Comparison of ENCODE assay signal across 18 mouse cellular contexts in genomic region chr11:98374266-98374665, GRCm38 (mm10). TPM values are rescaled to one million over a fixed set of nuclear protein-coding genes. Genes with fewer than 3 reads are reported as not detected.
DNase-seq lines count a peak whose midpoint lies in the region; ATAC-seq and TF ChIP-seq lines count a peak whose summit lies in the region.
"Had no signal": no experiment of that assay in that cellular context is flagged by ENCODE, and none has a peak within 500 bp of the region (broad histone marks: within the 10 kb centered on the region; RNA-seq: fewer than 3 reads in every experiment).

No protein-coding gene starts in this region.

- H3K36me3 ChIP-seq in forebrain, embryonic 14.5 days (ENCODE audit: control insufficient read depth, insufficient read depth, low read length) = peaks cover 50% of the 10 kb centered on the region
- peaks cover 7% of the 10 kb centered on the region for H3K36me3 ChIP-seq in forebrain, embryonic 11.5 days (ENCODE audit: control insufficient read depth, insufficient read depth, low read length)
- peaks cover 45% of the 10 kb centered on the region for H3K36me3 ChIP-seq in heart, embryonic 12.5 days

- no peaks in the 10 kb centered on the region for H3K9me3 ChIP-seq in forebrain, embryonic 14.5 days (replicated peaks; ENCODE audit: control insufficient read depth, low read length)
- H3K9me3 ChIP-seq in forebrain, embryonic 11.5 days (ENCODE audit: control insufficient read depth, low read length) = no peaks in the 10 kb centered on the region
- H3K9me3 ChIP-seq in heart, embryonic 12.5 days (replicated peaks) = no peaks in the 10 kb centered on the region
- H3K9me3 ChIP-seq: kidney, embryonic 15.5 days; liver, embryonic 12.5 days; stomach, embryonic 15.5 days had no signal

- H3K27ac ChIP-seq in forebrain, embryonic 14.5 days (ENCODE audit: low read depth, low read length) = no peak overlapping the region
- H3K27ac ChIP-seq in forebrain, embryonic 11.5 days (ENCODE audit: low read depth, low read length) = no peak overlapping the region
- H3K27ac ChIP-seq in layer of hippocampus, adult 2 months = peak overlapping the region; percentile 15; the same call in 1 of the 2 replicates
- H3K27ac ChIP-seq in heart, embryonic 12.5 days (ENCODE audit: poor library complexity, severe bottlenecking) = peak overlapping the region; percentile 81
- H3K27ac ChIP-seq: hindbrain, embryonic 14.5 days; kidney, embryonic 15.5 days; liver, embryonic 12.5 days; stomach, embryonic 15.5 days had no signal

- 75% methylated on average over 8 of the region's 8 CpGs for WGBS in forebrain, embryonic 14.5 days
- WGBS in forebrain, embryonic 11.5 days = 89% methylated on average over 8 of the region's 8 CpGs
- 39% methylated on average over 8 of the region's 8 CpGs for WGBS in heart, embryonic 12.5 days

- ATAC-seq in forebrain, embryonic 14.5 days = no peak
- ATAC-seq in forebrain, embryonic 11.5 days (replicated peaks; ENCODE audit: low FRiP score) = no peak
- peak; percentile 62; the same call in 1 of the 2 replicates for ATAC-seq in heart, embryonic 12.5 days (ENCODE audit: insufficient number of reproducible peaks, low FRiP score)
- ATAC-seq: intestine, embryonic 16.5 days; liver, embryonic 12.5 days had no signal

- no peaks in the 10 kb centered on the region for H3K27me3 ChIP-seq in forebrain, embryonic 14.5 days (replicated peaks; ENCODE audit: control insufficient read depth, insufficient read depth, low read length)
- no peaks in the 10 kb centered on the region for H3K27me3 ChIP-seq in forebrain, embryonic 11.5 days (ENCODE audit: control insufficient read depth, insufficient read depth, low read length)
- no peaks in the 10 kb centered on the region for H3K27me3 ChIP-seq in heart, embryonic 12.5 days (replicated peaks)
- H3K27me3 ChIP-seq: kidney, embryonic 15.5 days; liver, embryonic 12.5 days; stomach, embryonic 15.5 days had no signal

- H3K4me3 ChIP-seq in forebrain, embryonic 14.5 days (ENCODE audit: low read depth, low read length) = no peak overlapping the region
- no peak overlapping the region for H3K4me3 ChIP-seq in forebrain, embryonic 11.5 days (ENCODE audit: low read depth, low read length)
- H3K4me3 ChIP-seq in layer of hippocampus, adult 2 months = no peak overlapping the region
- H3K4me3 ChIP-seq in heart, embryonic 12.5 days = no peak overlapping the region
- H3K4me3 ChIP-seq: kidney, embryonic 15.5 days; liver, embryonic 12.5 days; stomach, embryonic 15.5 days had no signal

- peaks cover 18% of the 10 kb centered on the region for H3K4me1 ChIP-seq in forebrain, embryonic 14.5 days (ENCODE audit: control insufficient read depth, insufficient read depth, low read length)
- H3K4me1 ChIP-seq in forebrain, embryonic 11.5 days (replicated peaks; ENCODE audit: control insufficient read depth, insufficient read depth, low read length) = peaks cover 14% of the 10 kb centered on the region
- H3K4me1 ChIP-seq in heart, embryonic 12.5 days (replicated peaks) = peaks cover 95% of the 10 kb centered on the region
- H3K4me1 ChIP-seq: liver, embryonic 12.5 days had no signal

- no peak overlapping the region for H3K9ac ChIP-seq in forebrain, embryonic 14.5 days (ENCODE audit: low read length)
- no peak overlapping the region for H3K9ac ChIP-seq in forebrain, embryonic 11.5 days (ENCODE audit: low read length)
- peak overlapping the region; percentile 31 for H3K9ac ChIP-seq in heart, embryonic 12.5 days
- H3K9ac ChIP-seq: hindbrain, embryonic 14.5 days; kidney, embryonic 15.5 days; liver, embryonic 12.5 days; stomach, embryonic 15.5 days had no signal

- H3K4me2 ChIP-seq in forebrain, embryonic 14.5 days (ENCODE audit: low read length) = no peak overlapping the region
- no peak overlapping the region for H3K4me2 ChIP-seq in forebrain, embryonic 11.5 days (ENCODE audit: low read depth, low read length, severe bottlenecking)
- H3K4me2 ChIP-seq in heart, embryonic 12.5 days = peak overlapping the region; percentile 6; the same call in 1 of the 2 replicates
- H3K4me2 ChIP-seq: hindbrain, embryonic 14.5 days; kidney, embryonic 15.5 days; liver, embryonic 12.5 days; stomach, embryonic 15.5 days had no signal

- peak; percentile 32 for DNase-seq in forebrain, embryonic 14.5 days (ENCODE audit: low spot score)
- DNase-seq in forebrain, embryonic 11.5 days (ENCODE audit: low spot score) = no peak
- DNase-seq in layer of hippocampus, adult 2 months (ENCODE audit: low spot score in 2 of 2) = no peak
- no peak for DNase-seq in layer of hippocampus, postnatal 25 days (ENCODE audit: extremely low spot score in 1 of 2, low spot score in 1 of 2)
- peak; percentile 76 for DNase-seq in heart, postnatal 4 days
- no peak for DNase-seq in thymus, postnatal 25 days
- DNase-seq in adrenal gland, postnatal 36 days = no peak
- DNase-seq: cerebellum, adult 9-11 months; left cerebral cortex, postnatal 4 days had no signal

- no peak for TF ChIP-seq CTCF in layer of hippocampus, adult 2 months (conservative IDR thresholded peaks at IDR 0.05)

RNA-seq across cellular contexts. Expression of gene Tcap, which starts 9.3 kb away (rescaled TPM):
- polyA plus RNA-seq in forebrain, embryonic 14.5 days (2014; fragmentation: Nextera tagmentation; extraction: Ambion mirVana) = 0.23 TPM in 1 of 2 replicates, not detected in the other
- polyA plus RNA-seq in forebrain, embryonic 11.5 days (2014; fragmentation: Nextera tagmentation; extraction: Ambion mirVana) = not detected in 2 replicates
- 1 to 10 TPM in 1 of 2 experiments, under 1 TPM in 1; 0.92 to 1.0 TPM for total RNA-seq in layer of hippocampus, adult 2 months (2021)
- total RNA-seq in layer of hippocampus, postnatal 25 days (2021) = under 1 TPM; 0.66 to 0.76 TPM
- 143 and 152 TPM in 2 replicates for polyA plus RNA-seq in heart, embryonic 12.5 days (2016; fragmentation: Nextera tagmentation; extraction: Ambion mirVana)
- 100 to 1,000 TPM; 163 to 192 TPM for total RNA-seq in heart, postnatal 4 days (2021)
- 1 to 10 TPM in 1 of 2 experiments, under 1 TPM in 1; 0.43 to 1.2 TPM for total RNA-seq in adrenal gland, postnatal 36 days (2021)
- total RNA-seq: MEL had no signal
- polyA plus RNA-seq: hindbrain, embryonic 14.5 days; liver, embryonic 12.5 days; thymus, postnatal 0 days had no signal

RNA-seq across cellular contexts. Expression of gene Pnmt, which starts 12.0 kb away (rescaled TPM):
- polyA plus RNA-seq in forebrain, embryonic 14.5 days (2014; fragmentation: Nextera tagmentation; extraction: Ambion mirVana) = 0.32 and 0.36 TPM in 2 replicates
- polyA plus RNA-seq in forebrain, embryonic 11.5 days (2014; fragmentation: Nextera tagmentation; extraction: Ambion mirVana) = not detected in 2 replicates
- not detected for total RNA-seq in layer of hippocampus, adult 2 months (2021)
- total RNA-seq in layer of hippocampus, postnatal 25 days (2021) = not detected
- polyA plus RNA-seq in heart, embryonic 12.5 days (2016; fragmentation: Nextera tagmentation; extraction: Ambion mirVana) = 1.7 and 2.0 TPM in 2 replicates
- not detected for total RNA-seq in heart, postnatal 4 days (2021)
- 100 to 1,000 TPM; 363 to 581 TPM for total RNA-seq in adrenal gland, postnatal 36 days (2021)
- total RNA-seq: MEL had no signal
- polyA plus RNA-seq: liver, embryonic 12.5 days; spleen, adult 2 months had no signal

RNA-seq across cellular contexts. Expression of gene Stard3, which starts 16.1 kb away (rescaled TPM):
- polyA plus RNA-seq in forebrain, embryonic 14.5 days (2014; fragmentation: Nextera tagmentation; extraction: Ambion mirVana) = 43.8 and 46.6 TPM in 2 replicates
- polyA plus RNA-seq in forebrain, embryonic 11.5 days (2014; fragmentation: Nextera tagmentation; extraction: Ambion mirVana) = 38.1 and 39.9 TPM in 2 replicates
- 10 to 100 TPM; 32.9 to 35.5 TPM for total RNA-seq in layer of hippocampus, adult 2 months (2021)
- total RNA-seq in layer of hippocampus, postnatal 25 days (2021) = 10 to 100 TPM; 31.5 to 34.3 TPM
- 45.2 and 47.6 TPM in 2 replicates for polyA plus RNA-seq in heart, embryonic 12.5 days (2016; fragmentation: Nextera tagmentation; extraction: Ambion mirVana)
- total RNA-seq in heart, postnatal 4 days (2021) = 10 to 100 TPM; 21.3 to 21.8 TPM
- total RNA-seq in adrenal gland, postnatal 36 days (2021) = 10 to 100 TPM; 22.3 to 23.2 TPM

RNA-seq across cellular contexts. Expression of gene Pgap3, which starts 26.0 kb away (rescaled TPM):
- polyA plus RNA-seq in forebrain, embryonic 14.5 days (2014; fragmentation: Nextera tagmentation; extraction: Ambion mirVana) = 6.1 and 6.9 TPM in 2 replicates
- polyA plus RNA-seq in forebrain, embryonic 11.5 days (2014; fragmentation: Nextera tagmentation; extraction: Ambion mirVana) = 9.0 and 9.2 TPM in 2 replicates
- 10 to 100 TPM in 1 of 2 experiments, 1 to 10 TPM in 1; 9.1 to 10.3 TPM for total RNA-seq in layer of hippocampus, adult 2 months (2021)
- 1 to 10 TPM; 8.9 to 9.6 TPM for total RNA-seq in layer of hippocampus, postnatal 25 days (2021)
- polyA plus RNA-seq in heart, embryonic 12.5 days (2016; fragmentation: Nextera tagmentation; extraction: Ambion mirVana) = 20.0 and 20.6 TPM in 2 replicates
- total RNA-seq in heart, postnatal 4 days (2021) = 10 to 100 TPM; 19.6 to 20.5 TPM
- total RNA-seq in adrenal gland, postnatal 36 days (2021) = 1 to 10 TPM; 4.4 to 7.2 TPM

RNA-seq across cellular contexts. Expression of gene Ppp1r1b, which starts 26.1 kb away (rescaled TPM):
- 33.1 and 42.2 TPM in 2 replicates for polyA plus RNA-seq in forebrain, embryonic 14.5 days (2014; fragmentation: Nextera tagmentation; extraction: Ambion mirVana)
- polyA plus RNA-seq in forebrain, embryonic 11.5 days (2014; fragmentation: Nextera tagmentation; extraction: Ambion mirVana) = 0.29 and 0.41 TPM in 2 replicates
- 10 to 100 TPM; 55.9 to 56.2 TPM for total RNA-seq in layer of hippocampus, adult 2 months (2021)
- total RNA-seq in layer of hippocampus, postnatal 25 days (2021) = 10 to 100 TPM; 45.4 to 49.9 TPM
- polyA plus RNA-seq in heart, embryonic 12.5 days (2016; fragmentation: Nextera tagmentation; extraction: Ambion mirVana) = 30.4 and 32.2 TPM in 2 replicates
- total RNA-seq in heart, postnatal 4 days (2021) = 10 to 100 TPM; 19.1 to 21.2 TPM
- not detected for total RNA-seq in adrenal gland, postnatal 36 days (2021)

Comparison
In these comparisons a context has a peak if more than half of its experiments do, and no peak if none do; other contexts are left out.
1. DNase-seq: peak in forebrain, embryonic 14.5 days (single experiment) and heart, postnatal 4 days (single experiment); none in forebrain, embryonic 11.5 days (single experiment), layer of hippocampus, adult 2 months (0 of 2), layer of hippocampus, postnatal 25 days (0 of 2), thymus, postnatal 25 days (single experiment) and adrenal gland, postnatal 36 days (0 of 2).
2. H3K27ac ChIP-seq: peak in layer of hippocampus, adult 2 months (single experiment) and heart, embryonic 12.5 days (single experiment); none in forebrain, embryonic 14.5 days (single experiment) and forebrain, embryonic 11.5 days (single experiment).
3. RNA of gene Tcap, which starts 9.3 kb away (total RNA-seq): 163 to 192 TPM in heart, postnatal 4 days; 0.43 to 1.2 TPM in adrenal gland, postnatal 36 days, 0.92 to 1.0 TPM in layer of hippocampus, adult 2 months and 0.66 to 0.76 TPM in layer of hippocampus, postnatal 25 days; every median in the first group is over 10 times any median in the second.
4. RNA of gene Pnmt, which starts 12.0 kb away (total RNA-seq): 363 to 581 TPM in adrenal gland, postnatal 36 days; not detected in heart, postnatal 4 days, not detected in layer of hippocampus, postnatal 25 days and not detected in layer of hippocampus, adult 2 months; every median in the first group is over 100 times any median in the second.